Mouse (Mus musculus) adrenal gland, adult 2 months (tissue): ENCODE results near the gene Zcchc2. TPM values are rescaled to one million over a fixed set of nuclear protein-coding genes. Genes with fewer than 3 reads are reported as not detected.

Source experiments
- DNase-seq: peaks from one replicate; pipeline ENCODE4 v3.0.0; 2021
- long read RNA-seq: library from polyadenylated mRNA; stranded (forward); transcript quantifications from one replicate; pipeline ENCODE4 v2.0.0, GENCODE M21; 2021
- polyA plus RNA-seq: library from polyadenylated mRNA; depleted of rRNA; stranded (reverse); fragments of >200 nt; gene quantifications from 2 replicates; pipeline ENCODE4 v1.2.3, GENCODE M21; 2012; rRNA removed
- total RNA-seq, 2 experiments: library from RNA; stranded (reverse); gene quantifications; 2 replicates each; pipeline ENCODE4 v1.2.3; 2021

Gene Zcchc2
- total RNA-seq (10 to 100 TPM; 13.3 to 21.2 TPM), polyA plus RNA-seq (17.2 and 18.3 TPM in 2 replicates)
- long read RNA-seq, full-length matches to known transcripts = 2 of 10 reads
- long read RNA-seq, partial matches to known transcripts = 0 of 10 reads
- long read RNA-seq, other reads (novel, unspliced or antisense) = 8 of 10 reads

GRCm38 (mm10) chr1:105990138-105990821 is at the start of gene Zcchc2:
Gene Zcchc2 (plus strand): TSS chr1:105990406.
- DNase-seq = peak; percentile 100

- no peak for DNase-seq
These were observed 45.2 kb upstream of the Zcchc2 start for GRCm38 (mm10) chr1:105944927-105945580.

- peak; percentile 14 for DNase-seq
These were observed 43.3 kb upstream of the Zcchc2 start for GRCm38 (mm10) chr1:105946581-105947540.

- no peak for DNase-seq
These were observed 41.9 kb upstream of the Zcchc2 start for GRCm38 (mm10) chr1:105948352-105948751.

- DNase-seq = no peak
These were observed 36.6 kb upstream of the Zcchc2 start for GRCm38 (mm10) chr1:105953588-105953987.

- no peak for DNase-seq
These were observed 36.2 kb upstream of the Zcchc2 start for GRCm38 (mm10) chr1:105954047-105954446.

GRCm38 (mm10) chr1:105956057-105956456 is 34.1 kb upstream of the Zcchc2 start:
- DNase-seq = no peak

GRCm38 (mm10) chr1:105961472-105961871 is 28.7 kb upstream of the Zcchc2 start:
- no peak for DNase-seq

- DNase-seq = no peak
These were observed 28.0 kb upstream of the Zcchc2 start for GRCm38 (mm10) chr1:105962084-105962818.

- no peak for DNase-seq
These were observed 27.4 kb upstream of the Zcchc2 start for GRCm38 (mm10) chr1:105962852-105963251.

- no peak for DNase-seq
These were observed 25.7 kb upstream of the Zcchc2 start for GRCm38 (mm10) chr1:105964514-105964913.

GRCm38 (mm10) chr1:105965189-105965588 is 25.0 kb upstream of the Zcchc2 start:
- peak; percentile 50 for DNase-seq

- DNase-seq = peak; percentile 67
These were observed 18.6 kb upstream of the Zcchc2 start for GRCm38 (mm10) chr1:105971490-105972170.

GRCm38 (mm10) chr1:105974023-105974422 is 16.2 kb upstream of the Zcchc2 start:
- DNase-seq = no peak

- no peak for DNase-seq
These were observed 12.6 kb upstream of the Zcchc2 start for GRCm38 (mm10) chr1:105977446-105978094.

GRCm38 (mm10) chr1:105980849-105981610 is 9.2 kb upstream of the Zcchc2 start:
- DNase-seq = peak; percentile 51

- DNase-seq = peak; percentile 78
These were observed 7.5 kb upstream of the Zcchc2 start for GRCm38 (mm10) chr1:105982496-105983364.

GRCm38 (mm10) chr1:105984172-105984571 is 6.0 kb upstream of the Zcchc2 start:
- peak; percentile 37 for DNase-seq
